Mouse (Mus musculus): ENCODE data around the gene Speg. TPM values are rescaled to one million over a fixed set of nuclear protein-coding genes. Genes with fewer than 3 reads are reported as not detected.
A peak's percentile ranks its signal among the peaks of the same experiment; 100 is the strongest.

Gene Speg
- total RNA-seq, 2 experiments from 2014 or later, result 12.8 to 30.6 TPM

DNA sequence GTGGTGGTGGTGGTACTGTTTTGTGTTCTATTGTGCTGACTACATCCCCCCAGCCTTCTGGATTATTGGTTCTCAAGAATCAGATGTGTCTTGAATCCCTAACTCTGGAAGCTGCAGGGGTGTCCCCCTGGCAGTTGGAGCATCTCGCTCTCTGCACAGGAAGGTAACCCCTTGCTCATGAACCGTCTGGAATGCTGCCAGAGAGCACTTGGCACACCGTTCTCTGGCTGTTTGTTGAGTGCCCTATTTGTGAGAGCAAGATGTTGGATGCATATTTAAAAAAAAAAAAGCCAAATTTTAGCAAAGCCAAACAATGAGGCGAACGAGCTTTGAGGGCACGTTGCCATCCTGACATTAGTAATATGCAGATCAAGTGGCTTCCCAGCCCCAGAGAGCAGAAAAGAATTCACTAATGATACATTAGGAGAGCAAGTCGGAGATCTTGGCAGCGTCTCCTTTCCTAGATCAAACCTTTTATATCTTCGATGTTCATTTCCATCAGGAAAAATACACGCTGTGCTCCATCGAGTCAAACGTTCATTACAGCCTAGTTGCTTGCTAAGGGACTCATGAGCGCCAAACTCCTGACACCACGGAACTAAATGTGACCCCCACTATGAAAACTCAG is 9.5 kb upstream of the Speg start:
- no peak for DNase-seq

DNA sequence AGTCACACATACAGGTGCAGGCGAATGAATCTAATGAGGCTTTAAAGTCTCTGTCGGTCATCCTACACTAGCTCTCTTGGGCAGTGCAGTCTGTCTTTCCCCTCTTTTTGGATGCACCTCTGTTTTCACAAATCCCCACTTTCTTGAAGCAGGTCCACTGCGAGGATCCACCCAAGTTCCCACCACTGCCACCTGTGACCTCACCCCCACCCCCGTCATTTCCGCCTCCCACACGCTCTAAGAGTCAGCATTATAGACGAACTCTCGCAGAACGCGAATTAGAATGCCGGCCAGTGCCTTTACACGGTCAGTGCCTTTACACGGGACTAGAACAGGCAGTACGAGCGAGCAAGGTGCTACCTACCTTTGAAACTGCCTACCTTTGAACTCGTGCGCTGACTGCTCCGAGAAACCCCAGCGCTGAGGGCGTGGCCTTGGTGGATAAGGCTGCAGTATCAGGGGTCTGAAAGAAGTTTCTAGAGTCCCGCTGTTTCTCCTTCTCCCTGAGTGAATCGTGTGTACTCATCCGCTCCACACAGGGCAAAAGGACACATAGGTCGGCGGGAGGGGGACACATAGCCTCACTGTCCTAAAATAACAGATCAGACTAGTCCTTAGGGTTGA is 5.6 kb upstream of the Speg start:
- DNase-seq, result no peak

DNA sequence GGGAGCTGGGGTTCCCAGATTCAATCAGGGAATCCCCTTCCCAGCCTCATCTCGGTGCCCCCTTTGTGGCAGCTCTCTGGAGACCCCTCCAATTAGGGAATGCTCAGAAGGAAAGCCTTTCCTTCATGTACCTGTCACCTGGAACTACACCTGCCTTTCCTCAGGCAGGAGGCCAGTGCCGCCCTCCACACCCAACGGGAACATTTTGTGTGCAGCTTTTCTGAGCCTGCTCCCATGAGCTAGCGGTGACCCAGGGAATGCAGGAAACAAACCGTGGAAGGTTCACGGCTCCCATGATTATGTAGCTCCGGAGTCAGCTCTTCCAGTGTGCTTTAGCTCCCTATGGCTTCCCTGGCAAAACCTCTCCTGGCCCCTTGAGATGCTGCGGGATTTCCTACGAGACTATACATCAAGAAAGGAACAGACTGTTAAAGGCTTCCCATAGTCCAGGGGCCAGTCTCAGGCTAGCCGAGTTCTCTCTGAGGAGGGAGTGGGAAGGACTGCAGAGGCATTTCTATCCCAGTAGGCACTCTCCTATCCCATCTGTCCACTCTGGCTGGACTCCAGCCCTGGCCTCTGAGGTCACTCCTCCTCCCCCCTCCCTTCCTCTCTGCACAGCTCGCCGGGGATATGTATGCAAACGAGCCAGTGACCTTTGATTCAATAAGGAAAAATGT is 5.0 kb upstream of the Speg start:
- DNase-seq, result peak; percentile 87

DNA sequence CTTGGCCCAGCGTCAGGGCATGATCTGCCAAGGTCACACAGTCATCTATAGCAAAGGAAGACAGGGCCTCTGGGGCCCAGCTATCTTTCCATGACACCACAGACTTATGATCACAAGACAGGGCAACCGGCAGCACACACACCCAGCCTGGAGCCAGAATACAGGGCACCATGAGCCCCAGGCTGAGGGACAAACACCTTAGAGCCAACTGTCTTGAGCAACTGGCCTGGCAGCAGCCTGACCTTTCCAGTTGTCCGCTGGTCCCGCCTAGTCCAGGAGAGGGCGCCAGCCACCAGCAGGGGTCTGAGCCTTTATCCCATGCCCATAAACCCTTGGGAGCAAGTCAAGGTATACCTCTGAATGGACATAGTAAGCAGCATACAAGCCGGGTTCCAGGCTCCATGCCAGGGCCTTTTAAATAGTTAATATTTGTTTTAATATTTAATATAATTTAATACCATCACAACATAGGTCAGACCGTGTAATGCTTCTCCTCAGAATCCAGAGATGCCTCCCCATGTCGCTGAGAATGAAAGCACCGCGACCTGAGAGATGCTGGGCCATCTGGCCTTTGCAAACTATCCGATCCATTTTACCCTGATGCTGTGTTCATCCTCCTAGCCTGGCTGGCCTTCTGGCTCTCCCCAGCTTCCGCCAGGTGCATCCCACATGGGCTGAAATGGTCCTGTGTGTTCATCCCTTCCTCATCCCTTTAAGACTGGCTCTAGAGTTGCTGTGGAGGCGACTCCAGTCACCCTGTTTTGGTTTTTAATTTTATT is 3.6 kb upstream of the Speg start:
- DNase-seq, result peak; percentile 86

DNA sequence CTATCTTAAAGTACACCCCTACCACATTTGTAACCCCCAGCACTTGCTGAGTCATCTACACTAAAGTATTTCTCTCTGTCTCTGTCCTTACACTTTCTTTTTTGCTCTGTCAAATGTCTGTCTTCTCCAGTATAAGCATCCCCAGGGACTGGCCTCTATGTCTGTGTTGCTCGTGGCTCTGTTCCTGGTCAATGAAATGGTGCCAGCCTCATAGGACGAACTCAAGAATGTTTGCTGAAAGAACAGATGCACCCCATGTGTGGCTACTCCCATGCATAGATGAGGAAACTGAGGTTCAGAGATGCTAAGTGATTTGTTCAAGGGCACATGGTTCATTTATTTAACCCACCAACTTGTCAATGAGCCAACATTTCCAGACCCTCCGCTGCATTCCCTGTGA is 2.6 kb upstream of the Speg start:
- no peak for DNase-seq

DNA sequence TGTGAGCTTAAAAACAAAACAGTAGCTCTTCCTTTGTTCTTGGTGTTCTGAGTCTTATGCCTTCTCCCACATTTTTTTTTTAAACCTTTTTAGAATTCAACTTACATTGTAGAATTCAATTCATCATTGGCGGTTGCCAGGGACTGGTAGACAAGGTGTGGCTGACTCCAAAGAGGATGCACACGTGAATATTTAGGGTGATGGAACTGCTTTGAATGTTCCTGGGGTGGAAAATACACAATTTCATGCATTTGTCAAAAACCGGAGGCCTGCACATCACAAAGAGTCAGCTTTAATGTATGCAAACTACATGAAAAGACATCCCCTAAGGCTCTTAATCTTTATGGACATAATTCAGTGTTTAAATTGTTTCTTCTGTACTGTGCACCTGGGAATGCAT is 1.8 kb upstream of the Speg start:
- no peak for DNase-seq

DNA sequence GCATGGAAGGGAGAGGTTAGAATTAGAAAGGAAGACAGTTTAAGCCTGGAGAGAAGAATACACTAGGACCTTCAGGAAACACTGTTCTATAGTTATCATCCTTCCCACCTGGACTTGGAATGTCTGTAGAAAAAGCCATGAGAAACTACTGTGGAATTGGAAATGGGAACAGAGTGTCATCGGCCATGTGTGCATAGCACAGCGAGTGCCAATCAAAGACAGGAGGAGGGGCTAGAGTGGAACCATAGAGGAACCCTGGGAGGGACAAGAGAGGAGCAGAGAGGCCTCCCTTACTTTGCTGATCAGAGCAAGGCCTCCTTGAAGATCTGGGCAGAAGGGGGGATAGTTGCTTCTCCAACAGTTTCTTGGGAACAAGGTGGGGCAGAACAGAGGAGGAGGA is 4.1 kb downstream of the Speg start:
- DNase-seq, result no peak

DNA sequence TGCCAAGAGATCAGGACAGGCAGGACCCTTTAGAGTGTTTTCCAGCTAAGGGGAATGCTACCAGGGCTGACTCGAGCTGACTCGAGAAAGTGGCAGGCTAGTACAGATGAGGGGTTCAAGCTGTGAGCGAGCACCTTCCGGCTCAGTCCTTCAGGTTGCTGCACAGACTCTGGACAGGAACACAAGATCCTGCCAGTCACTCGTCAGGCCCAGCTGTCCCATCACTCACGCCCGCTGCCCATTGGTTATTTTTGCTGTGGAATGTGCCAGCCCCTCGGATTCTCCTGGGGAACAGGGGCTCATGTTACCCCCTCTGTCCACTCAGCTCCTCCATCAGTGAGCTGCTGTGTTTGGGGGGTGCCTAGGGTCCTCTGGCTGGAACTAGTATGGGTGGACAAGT is 4.8 kb downstream of the Speg start:
- no peak for DNase-seq

DNA sequence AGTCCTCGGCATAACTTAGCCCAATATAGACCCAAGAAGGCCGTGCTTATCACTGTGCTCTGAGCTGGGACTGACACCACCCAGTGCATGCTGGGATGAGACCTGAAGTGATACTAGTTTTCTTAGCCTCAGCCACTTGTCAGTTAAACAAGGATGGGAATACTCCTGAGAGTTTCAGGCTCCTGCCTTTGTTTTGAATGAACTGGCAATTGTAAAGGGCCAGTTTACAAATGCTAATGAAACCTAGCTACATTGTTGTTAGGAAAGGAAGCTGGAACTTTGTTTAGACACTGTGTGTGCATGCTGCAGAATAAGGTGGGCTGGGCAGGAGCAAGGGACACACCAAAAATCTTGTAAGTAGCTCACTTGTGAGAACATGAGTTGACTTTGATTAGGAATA is 5.9 kb downstream of the Speg start:
- no peak for DNase-seq

DNA sequence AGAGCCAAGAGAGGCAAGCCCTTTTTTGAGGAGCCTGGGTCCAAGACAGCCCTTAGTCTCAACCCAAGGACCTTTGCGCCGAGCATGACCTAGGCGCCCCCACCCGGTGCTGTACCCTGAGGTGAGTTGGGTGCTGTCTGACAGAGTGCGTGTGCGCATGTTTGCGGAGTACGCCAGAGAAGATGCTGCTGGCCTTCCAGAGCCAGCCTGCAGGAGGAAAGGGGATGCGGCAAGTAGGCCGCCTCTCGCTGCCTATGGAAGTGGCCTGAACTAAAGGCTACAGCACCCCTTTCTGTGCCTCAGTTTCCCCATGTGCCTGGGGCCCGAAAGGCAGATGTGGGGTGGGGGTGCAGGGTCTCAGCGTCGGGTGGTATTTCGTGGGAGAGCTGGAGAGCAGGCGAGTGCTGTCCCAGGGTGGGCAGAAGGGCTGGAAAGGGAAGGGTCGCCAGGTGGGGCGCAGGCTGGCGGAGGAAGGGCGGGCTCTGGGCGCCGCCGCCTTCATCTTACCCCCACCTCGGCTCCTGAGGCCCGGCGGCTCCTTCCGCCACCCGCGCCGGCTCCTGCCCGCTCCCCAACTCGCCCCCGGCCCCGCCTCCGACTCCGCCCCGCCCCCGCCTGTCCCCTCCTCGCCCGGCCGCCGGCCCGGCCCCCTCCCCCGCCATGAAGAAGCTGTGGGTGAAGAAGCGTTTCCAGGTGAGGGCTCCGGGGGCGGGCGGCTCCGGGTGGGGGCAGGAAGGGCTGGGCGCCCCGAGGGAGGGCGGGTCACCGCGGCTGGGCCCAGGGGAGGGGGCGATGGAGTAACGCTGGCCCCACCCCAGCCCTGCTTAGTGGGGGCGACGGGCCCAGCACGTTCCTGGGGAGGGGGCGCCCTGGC is 6.6 kb downstream of the Speg start:
- DNase-seq, result peak; percentile 72

DNA sequence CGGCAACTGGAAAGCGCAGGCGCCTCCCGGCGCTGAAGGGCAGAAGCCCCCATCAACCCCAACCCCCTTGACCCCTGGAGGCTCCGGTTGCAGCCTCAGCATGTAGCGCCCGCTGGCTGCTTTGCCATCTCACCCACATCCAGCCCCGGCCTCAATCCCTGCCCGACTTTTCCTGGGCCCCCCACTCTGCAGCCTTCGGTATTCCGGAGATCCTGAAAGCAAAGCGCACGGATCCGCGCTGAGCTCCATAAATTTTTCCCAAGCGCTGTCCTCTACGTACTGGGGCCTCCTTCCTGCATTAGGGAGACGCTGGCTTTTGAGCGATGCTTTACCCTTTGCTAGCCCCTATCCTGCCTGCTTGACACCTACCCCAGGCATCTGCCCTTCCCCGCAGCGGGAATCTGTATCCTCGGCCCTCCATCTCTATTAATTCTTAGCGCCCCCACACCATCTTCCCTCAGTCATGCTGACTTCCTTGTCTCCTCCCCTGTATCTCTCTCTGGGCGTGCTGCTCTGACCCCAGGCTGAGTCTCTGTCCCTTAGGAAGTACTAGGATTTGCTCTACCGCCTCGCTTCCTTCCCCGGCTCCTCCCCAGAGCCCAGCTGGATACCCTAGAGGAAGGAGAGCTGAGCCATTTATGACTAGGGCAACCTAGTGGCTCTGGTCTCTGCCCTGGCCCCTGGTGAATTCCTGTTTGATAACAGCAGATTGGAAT is 7.4 kb downstream of the Speg start:
- DNase-seq, result no peak

DNA sequence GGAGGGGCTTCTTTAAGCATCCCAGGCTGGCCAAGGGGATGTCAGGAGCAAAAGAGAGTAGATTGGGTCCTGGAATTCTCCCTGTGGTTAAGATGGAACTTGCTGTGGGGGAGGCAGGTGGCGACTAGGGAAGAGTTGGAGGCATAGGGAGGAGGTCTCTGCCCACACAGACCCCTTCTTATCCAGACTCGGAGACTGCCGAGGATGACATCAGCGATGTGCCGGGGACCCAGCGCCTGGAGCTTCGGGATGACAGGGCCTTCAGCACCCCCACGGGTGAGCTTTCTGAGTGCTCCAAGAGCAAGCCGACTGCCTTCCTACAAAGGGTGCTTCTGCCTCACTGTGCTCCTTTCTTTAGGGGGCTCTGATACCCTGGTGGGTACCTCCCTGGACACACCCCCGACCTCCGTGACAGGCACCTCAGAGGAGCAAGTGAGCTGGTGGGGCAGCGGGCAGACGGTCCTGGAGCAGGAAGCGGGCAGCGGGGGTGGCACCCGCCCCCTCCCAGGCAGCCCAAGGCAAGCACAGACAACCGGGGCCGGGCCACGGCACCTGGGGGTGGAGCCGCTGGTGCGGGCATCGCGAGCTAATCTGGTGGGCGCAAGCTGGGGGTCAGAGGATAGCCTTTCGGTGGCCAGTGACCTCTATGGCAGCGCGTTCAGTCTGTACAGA is 9.5 kb downstream of the Speg start:
- no peak for DNase-seq

DNA sequence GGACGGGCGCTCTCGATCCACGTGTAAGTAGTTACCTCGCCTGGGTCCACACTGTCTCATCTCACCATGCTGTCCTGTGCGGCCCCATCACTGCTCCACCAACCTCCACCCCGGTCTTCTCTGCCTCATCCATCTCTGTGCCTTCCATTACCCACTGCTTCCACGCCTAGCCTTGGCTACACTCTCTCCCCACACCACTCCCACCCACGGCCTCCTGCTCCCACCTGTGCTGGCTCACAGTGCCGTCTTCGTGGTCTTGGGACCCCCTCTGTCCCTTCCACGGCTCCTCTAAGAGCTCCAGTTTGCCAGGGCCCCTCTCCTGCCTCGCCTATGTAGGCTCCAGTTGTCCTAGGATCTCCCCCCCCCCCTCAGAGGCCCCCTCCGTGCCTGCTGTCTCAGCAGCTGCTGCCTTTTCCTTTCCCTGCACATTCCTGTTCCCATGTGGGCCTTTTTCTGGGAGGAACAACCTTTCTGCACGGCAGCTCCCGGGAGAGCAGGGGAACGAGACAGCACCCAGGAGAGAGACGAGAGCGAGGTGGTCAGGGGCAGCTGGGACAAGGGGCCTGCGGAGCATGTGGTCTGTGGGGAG is 10.1 kb downstream of the Speg start:
- no peak for DNase-seq

DNA sequence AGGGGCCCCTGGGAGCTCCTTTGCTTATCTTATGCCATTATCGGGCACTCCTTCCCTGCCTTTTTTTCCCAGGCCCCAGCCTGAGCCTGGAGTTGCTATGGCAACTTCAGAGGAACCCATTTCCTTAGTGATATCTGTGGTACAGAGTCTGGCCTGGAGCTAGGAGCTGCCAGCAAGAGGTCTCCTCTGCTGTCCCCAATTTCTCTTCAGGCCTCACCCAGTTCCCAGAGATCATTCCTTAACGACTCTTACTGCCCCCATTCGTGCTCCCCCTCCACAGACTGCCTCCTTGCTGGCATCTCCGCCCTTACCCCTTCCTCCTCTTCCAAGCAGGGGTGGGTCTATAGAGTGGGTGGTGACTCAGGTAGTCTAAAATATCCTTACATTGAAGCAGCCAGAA is 11.1 kb downstream of the Speg start:
- DNase-seq, result no peak

DNA sequence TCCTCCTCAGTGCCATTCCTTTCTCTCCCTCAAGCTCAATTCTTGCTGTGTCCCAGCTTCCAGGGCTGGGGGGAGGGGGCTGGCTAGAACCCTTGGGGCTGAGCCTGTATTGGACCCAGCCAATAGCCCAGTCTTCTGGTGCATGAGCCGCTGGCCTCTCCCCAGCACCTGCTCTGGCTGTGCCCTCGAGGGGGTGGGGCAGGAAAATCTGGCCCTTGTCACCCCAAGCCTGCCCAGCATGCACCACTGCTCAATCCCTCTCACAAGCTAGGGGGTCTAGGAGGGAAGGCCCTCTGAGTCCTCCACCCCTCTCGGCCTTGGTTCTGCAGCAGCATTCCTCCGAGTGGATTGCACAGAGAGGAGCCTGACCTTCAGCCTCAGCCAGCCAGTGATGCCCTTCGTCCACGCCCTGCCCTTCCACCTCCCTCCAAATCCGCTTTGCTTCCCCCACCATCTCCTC is 12.4 kb downstream of the Speg start:
- DNase-seq, result no peak

DNA sequence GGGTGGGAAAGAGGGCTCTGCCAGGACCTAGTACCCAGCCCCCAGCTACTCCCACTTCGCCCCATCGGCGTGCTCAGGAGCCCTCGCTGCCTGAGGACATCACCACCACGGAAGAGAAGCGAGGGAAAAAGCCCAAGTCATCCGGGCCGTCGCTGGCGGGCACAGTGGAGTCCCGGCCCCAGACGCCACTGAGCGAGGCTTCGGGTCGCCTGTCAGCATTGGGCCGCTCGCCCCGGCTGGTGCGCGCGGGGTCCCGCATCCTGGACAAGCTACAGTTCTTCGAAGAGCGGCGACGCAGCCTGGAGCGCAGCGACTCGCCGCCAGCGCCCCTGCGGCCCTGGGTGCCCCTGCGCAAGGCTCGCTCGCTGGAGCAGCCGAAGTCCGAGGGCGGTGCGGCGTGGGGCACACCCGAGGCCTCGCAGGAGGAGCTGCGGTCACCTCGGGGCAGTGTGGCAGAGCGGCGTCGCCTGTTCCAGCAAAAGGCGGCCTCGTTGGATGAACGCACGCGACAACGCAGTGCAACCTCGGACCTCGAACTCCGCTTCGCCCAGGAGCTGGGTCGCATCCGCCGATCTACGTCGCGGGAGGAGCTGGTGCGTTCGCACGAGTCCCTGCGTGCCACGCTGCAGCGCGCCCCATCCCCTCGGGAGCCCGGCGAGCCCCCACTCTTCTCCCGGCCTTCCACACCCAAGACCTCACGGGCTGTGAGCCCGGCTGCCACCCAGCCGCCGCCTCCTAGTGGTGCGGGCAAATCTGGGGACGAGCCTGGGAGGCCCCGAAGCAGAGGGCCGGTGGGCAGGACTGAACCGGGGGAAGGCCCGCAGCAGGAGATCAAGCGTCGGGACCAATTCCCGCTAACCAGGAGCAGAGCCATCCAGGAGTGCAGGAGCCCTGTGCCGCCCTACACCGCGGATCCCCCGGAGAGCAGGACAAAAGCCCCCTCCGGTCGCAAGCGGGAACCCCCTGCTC is 13.1 kb downstream of the Speg start:
- DNase-seq, result no peak

DNA sequence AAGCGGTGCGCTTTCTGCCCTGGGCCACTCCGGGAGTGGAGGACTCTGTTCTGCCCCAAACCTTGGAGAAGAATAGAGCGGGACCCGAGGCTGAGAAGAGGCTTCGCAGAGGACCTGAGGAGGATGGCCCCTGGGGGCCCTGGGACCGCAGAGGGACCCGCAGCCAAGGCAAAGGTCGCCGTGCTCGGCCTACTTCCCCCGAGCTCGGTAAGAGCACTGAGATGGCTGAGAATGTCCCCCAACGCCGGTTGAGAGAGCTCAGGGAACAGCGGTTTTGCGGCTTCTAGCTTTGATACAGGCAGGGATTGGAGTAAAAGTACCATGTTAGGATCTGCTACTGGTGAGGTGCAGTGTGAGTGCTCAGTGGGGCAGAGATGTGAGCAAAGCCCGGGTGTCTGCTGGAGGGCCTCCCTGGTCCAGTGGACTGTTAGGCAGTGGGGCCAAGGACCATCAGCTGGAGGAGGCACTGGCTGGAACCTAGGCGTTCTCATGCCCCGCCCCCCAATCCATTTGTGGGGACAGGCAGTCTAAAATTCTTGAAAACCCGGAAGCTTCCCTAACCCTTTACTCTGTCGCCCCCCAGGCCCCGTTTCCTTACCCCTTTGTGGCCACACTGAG is 13.9 kb downstream of the Speg start:
- no peak for DNase-seq

DNA sequence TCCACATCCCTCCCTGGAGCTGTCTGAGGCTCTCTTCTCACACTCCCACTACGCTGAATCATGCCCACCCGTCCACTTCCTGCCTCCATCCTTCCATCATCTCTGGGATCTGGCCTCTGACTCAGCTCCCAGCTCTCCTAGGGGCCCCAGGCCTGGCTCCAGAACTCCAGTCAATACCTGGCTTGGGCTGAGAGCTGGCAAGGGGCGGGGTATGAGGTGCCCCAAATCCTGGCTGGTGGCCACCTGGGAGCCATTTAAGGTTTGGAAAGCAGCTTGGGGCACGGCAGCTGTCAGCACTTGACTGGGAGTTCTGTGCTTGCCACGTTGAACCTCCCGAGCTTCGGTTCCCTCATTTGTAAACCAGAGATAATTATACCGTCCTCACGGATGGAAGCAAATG is 18.0 kb downstream of the Speg start:
- no peak for DNase-seq

DNA sequence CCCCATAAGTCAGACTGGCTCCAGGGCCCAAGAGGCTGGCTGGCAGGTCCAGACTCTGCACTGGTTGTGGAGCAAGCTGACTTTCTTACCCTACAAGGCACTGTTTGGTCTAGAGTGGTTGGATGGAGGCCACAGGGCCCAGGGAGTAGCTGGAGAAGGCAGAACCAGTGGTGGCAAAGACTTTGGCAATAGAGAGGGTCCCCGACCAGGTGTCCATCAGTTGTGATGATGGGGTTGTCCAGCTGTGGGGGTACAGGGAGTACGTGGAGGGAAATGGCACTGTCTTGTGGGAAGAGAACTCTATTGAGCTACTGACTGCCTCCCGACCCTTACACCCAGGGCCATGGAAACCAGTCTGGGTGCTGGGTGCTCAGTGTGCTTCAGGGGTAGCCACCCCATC is 18.7 kb downstream of the Speg start:
- no peak for DNase-seq
